Mouse (Mus musculus): ENCODE measurements at regions not wholly inside any gene's neighbourhood (a gene's known extent, or its start where the extent isn't known, plus 50 kb on each side); places are given as distances from the start of the nearest gene placed in this dataset.
A peak's percentile ranks its signal among the peaks of the same experiment; 100 is the strongest.

DNA sequence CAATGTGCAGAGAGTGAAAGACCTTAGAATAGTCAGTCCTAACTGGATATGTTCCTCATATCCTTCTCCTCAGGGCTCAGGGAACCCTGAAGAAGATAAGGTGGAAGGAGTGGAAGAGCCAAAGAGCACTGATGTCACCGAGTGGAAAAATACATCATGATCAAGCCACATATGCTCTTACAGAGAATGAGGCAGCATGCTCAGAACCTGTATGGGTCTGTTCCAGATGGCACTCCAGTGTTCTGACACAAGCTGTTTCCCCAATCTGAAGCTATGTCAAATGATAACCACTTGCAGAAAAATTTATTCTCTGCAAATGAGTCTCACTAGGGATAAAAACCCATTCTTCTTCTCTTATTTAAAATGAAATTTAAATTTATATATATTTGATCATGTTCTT, 572.6 kb upstream of the Robo2 start:
- DNase-seq = no peak

DNA sequence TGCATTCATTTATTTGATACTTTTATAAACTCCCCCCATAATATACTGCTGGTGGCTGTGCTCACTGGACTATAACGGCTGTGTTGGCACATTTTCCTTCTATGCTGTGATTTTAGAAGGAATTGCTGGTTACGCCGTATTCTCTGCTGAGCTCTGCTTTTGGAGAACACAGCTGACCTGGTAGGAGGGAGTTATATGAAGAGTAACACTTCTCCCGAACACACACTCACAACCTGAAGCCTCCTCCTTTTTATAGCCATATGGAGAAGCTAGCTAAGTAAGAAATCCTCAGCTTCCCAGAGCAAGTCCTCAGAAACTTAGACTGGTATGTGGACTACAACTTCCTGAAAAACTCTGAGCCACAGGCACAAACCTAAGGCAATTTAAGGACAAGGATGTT, 554.5 kb upstream of the Robo2 start:
- DNase-seq = no peak

DNA sequence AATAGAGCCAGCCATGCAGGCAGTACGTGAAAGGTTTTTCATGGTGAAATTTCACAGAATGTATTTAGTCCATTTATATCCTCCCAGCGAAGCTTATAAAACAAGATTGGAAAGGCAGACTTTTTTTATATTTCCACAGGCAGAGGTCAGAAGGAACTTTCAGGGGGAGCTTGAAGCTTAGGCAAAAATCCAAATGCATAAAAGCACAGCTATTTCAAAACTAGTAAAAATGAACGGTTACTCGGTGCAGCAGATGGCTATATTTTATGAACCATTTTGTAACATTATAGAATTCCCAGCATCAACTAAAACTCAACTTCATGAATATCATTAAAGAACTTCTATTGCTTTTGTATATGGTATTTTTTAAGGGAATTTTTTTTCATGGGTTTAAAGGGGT, 518.1 kb upstream of the Robo2 start:
- no peak for DNase-seq

DNA sequence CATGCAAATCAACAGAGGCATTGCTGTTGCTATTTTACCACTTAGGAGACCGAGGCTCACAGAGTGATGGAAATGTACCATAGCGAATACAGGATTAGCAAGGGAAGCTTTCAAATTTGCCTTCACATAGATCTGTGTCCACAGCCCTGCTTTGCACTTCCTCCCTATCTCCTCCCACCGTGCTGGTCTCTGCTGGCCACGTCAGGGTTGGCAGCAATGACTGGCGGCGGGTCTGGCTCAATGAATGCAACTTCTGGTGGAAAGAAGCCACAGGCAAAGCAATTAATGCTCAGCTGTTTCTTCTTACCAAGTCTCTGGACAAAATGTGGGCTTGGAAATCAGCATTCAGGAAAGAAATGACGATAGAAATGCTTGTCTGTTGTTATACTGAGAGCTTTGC, 489.2 kb upstream of the Robo2 start:
- peak; percentile 69 to 71 for DNase-seq

DNA sequence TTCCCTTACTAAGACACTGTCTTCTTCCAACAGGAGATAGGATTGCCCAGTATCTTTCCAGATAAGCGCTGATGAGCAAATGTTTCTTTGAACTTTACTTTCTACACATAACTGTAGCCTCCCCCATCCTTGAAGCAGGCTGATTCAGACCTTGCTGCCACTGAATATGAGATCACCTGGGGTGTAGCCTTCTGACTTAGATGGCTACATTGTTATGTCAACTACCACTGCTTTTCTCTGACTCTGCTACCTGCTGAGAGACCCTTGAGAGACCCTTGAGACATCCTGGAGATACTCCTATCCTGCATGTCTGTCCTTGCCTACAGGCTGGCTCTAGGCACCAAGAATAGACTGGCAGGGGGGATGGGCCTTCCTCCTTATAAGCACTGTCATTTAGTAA, 476.1 kb upstream of the Robo2 start:
- DNase-seq = no peak

DNA sequence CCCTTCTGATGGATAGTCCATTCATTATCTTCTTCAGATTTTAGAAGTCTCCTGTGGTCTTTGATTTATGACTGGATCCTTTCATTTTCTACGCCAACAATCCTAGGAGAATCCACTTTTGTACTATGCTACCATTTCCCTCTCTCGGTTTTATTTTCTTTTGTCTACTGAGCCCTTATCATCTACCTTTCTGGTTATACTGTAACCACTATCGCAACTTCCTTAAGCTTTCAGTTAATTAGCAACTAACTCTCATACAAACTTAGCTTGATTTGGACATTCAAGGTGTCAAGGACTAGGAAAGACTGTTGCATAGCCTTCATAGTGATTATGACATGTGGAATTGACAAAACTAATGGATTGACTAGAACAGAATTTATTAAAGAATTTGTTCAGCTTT, 467.0 kb upstream of the Robo2 start:
- no peak for DNase-seq

DNA sequence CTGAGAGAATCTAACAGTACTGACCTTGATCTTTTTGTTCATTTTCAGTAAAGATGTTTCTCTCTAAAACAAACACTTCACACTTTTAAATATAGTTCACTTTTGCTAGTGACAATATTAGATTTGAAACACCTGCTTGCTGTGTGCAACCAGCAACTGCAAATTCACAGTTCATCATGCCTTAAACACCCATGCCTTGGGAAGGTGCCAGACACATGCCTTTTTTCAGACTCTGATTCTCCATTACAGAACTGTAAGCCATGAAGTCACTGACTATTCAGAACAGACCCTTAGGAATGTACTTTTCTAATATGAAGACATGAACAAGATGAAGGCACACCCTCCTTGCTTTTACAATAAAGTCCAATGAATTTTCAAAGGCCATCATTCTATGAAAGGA, 462.1 kb upstream of the Robo2 start:
- peak in 1 of 2 experiments; percentile 4 for DNase-seq

DNA sequence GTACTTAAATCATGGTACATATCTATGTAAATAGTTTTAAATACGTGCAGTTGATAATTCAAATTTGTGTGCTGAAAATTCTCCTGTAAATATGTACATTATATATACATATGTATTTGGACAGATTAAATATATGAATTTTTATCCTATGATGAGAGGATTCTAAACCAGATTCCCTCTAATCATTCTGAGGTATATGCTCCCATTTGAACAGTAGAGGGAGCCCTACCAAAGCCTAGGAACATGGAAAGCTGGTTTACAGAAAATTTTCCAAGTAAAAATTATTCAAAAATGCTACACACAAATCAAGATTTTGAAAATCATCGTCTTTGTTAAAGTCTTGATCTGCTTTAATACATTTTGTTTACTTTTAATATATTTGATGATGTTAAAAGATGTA, 446.1 kb upstream of the Robo2 start:
- no peak for DNase-seq

DNA sequence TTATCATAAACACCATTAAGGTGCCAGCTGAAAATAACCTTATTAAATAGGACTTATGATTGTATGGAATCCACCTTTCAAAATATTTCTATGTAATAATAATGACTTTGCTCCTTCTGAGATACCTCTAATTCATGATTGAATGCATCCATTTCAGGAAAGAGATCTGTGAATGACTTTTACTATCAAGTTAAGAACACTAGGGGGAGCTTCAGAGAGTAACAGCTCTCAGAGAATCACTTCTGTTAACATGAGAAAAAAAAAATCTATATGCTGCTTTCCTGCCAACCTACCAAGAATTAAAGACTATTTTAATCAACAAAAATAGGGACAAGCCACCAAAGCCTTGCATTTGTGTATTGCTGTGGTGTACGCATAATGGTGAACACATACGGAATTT, 428.4 kb upstream of the Robo2 start:
- DNase-seq = no peak

DNA sequence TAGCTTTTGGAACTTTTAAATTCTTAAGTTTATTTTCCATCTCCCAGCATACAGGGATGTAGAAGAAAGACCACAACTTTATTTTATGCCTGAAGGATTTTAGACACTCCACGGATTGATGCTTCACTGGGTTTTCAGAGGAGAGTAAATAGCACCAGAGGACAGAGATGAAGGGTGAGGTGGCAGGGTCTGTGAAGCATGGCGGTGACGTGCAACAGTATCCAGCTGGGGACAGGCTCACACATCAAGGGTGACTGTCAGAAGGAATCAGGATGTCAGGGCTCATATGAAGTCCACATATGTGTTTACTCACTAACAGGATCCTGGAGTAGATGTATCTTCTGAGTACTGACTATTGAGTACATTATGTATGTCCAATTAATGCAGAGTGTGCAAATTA, 402.8 kb upstream of the Robo2 start:
- DNase-seq = no peak

DNA sequence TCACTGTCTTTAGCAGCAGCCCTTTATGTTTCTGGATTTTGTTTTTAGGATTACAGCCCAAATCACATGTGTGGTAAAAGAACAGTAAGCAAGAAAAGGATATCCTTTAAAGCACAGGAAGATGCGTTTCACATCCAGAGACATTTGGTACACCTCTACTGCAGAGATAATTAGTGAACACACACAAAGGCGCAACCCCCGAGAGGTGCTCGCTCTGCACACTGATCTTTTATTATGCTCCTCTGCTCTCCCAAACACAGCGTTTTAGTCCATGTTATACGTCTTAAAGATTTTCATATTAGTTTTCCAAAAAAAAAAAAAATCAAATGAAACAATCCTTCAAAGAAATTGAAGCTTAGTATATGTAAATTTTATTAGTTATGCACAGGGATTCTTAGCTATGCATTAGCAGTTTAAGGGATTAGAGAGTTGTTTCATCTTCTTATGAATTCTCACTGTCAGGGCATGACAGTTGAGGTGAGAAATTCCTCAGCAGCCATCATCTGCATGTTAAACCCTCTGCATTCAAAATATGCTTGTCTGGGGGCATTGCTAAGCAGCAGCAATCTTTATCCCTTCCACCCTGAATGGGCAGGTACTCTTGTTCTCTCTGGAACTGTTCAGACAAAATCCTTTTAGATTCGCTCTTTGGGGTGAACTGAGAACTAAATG, 397.7 kb upstream of the Robo2 start:
- DNase-seq = no peak

DNA sequence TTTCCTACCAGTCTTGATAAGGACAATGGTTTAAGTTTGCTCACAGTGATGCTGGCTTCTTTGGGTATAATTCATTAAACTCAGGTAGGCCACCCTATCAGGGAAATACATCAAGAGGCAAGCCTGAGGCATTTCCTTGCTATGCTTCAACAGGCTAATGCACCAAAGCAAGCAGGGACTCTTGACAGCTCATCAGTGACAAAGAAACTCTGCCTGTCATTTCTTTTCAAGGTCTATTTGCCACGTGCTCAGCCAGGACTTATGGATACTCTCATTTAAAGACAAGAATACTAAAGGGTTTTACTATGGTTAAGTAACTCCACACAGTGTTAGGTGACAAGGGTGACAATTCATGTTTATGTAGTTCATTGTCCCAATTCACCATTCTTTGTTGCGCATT, 395.1 kb upstream of the Robo2 start:
- DNase-seq = no peak

DNA sequence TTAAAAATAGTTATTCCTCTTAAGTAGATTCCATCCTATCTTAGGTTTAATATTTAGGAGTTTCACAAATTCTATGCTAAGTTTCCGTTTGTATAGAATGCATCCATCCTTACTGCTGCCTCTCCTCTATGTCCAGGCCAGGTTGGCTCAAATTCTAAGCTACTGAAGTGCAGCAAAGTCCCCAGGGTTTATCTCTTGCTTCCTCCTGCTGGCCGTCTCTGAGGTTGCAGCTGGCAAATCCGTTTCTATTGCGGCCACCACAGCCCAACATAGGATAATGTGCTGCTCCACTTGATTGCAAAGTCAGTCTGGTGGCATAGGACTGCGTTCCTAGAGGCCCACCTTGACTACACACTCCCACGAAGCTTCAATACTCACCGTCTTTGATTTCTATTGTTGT, 389.7 kb upstream of the Robo2 start:
- peak; percentile 25 to 31 for DNase-seq

DNA sequence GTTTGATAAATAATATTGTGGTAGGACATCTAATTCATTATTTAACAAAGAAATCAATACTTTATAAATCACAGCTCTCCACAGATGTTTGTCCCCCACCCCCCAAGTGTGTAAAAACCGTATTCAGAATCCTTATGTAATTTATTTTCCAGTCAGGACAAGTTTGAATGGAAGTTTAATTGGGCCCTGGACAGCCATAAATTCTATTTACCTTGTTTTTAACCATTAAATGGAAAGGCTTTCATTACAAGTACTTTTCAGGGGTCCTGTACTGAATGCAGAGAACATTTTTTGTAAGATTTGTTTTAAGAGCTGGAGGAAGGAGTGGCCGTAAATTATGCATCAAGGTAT, 384.7 kb upstream of the Robo2 start:
- no peak for DNase-seq

DNA sequence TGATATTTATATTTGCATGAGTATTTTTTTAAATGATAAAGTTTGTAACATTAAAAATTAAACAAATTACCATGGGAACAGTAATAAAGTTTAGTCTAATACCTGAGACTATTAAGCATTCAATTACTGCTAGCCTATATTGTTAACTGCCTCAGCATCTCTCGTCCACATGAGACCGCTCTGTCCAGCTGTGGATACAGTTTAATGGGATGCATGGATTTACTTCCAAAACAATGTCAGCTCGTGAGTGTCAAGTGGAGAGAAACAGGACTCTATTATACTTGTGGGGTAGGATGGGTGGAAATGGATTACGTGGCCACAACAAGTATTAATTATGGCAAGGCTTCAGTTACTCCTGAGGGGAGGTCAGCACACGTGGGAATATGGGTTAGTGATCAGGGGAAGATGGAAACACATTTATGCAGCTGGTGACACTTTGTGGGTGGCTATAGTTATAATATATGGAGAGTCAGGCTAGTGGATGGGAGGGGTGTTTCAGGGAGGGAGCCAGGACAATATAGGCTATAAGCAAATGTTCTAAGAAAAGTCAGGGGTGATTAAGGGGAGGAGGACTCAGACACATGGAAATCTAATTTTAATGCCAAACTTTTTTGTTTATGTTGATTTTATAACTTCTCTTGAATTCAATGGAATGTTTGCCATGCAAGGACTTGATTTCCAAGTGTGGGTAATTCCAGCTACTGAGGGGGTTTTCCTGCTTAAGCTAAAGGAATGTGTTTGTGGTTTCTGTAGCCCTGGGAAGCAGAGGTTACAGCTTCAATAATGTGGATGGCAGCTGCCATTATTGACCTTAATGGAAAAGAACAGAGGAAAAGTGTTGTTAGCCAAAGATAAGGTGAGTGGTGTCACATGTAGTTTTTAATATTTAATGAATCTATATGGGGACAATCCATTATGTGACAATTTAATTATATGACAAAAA, 384.0 kb upstream of the Robo2 start:
- DNase-seq = no peak

DNA sequence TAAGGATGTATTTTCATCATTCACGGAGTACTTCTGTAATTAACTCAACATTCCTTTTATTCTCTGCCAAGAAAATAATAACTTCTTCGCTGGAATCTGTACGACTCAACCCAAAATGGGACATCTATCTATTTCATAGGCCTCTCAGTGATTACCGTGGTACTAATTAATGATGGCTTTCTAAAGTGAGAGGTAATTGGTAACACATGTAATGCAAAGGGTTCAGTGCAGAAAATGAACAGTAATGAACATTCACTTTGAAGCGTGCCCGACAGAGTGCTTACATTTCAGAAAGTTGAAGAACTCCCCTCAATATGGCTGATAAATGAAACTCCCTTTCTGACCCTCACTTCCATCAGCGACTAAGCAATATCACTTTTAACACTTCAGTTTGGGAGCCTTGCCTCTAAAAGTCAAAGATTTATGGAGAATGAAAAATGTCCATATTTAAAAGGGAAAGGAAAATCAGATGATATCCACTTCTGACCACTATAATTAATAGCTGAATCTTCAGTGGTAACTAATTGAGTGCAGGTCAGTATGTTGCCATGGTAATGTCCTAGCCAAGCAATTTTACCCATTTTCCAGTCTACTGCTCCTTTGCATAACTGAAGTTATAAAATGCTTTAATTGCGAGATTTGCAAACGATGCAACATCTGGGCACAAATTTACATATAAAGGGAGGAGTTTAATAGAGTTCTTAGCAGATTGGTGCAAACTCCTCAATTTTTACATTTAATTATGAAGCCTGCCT, 373.9 kb upstream of the Robo2 start:
- DNase-seq = no peak

DNA sequence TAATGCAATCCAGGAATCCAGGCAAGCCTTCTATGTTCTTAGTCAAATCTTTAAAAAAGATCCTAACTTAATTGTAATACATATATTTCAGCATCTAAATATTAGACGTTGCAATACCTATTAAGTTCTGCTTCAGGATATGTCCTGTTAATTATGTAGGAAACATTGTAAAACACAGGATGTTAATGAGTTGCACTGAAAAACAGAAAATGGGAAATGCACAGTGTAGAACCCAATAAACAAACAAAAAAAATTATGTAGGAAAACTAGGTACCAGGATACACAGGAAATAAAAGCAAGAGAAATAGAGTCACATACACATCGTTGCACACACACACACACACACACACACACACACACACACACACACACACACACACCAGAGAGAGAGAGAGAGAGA, 368.8 kb upstream of the Robo2 start:
- DNase-seq = no peak

DNA sequence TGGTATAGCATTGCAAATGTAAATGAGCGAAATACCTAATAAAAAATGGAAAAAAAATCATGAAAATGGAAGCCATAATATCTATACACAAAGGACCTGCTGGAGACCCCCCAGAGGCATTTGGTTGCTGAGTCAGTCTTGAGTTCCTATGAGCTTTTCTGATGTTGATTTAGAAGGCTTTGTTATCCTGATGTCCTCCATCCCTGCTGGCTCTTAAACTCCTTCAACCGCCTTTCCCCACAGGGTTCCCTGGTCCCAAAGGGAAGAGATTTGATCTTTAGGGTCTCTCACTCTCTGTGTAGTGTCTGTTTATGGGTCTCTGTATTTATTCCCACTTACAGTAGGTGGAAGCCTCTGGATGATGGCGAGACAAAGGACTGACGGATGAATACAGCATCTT, 356.6 kb upstream of the Robo2 start:
- DNase-seq = no peak

DNA sequence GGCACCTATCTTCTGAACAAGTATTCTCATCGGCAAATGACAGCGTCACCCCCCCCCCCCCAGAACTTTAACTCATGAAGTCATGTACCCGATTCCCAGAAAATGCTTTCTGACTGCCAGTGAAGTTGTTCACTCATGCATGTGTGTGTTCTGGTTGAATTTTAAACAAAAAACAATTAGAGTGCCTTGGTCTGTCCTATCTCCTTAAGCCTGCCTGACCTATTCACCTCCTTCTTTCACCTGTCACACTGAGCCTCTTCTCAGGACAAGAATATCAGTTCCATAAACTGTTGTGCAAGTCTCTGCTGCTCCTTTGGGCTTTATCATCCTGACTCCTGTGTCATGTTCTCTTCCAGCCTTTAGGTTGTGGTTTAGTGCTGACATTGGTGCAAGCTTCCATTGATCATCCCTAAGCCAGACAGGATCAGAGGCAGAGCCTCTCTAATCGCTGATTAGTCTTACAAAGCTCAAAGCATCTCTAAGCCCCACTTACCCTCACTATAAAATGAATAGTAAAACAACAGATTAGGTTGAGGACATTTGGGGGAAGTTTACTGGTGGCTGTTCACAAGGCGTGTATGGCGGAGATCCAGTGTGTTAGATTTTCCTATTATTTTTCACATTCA, 345.2 kb upstream of the Robo2 start:
- no peak for DNase-seq

DNA sequence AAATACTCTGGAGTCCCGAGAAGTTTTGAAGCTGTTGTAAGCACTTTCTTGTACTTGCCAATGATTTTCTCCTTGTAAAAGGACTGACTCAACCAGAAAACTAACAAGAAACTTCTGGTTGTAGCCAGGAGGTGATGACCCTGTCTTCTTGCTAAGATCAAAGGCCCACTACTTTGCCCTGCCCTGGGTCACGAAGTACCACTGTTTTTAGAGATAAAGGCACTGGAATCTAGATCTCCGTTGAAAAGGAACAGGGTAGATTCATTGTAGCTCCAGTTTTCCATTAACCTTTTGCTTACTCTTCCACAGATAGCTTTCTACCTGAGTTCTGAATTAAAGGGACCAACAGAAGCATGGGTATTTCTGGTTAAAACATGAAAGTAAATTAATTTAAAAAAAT, 339.3 kb upstream of the Robo2 start:
- no peak for DNase-seq

DNA sequence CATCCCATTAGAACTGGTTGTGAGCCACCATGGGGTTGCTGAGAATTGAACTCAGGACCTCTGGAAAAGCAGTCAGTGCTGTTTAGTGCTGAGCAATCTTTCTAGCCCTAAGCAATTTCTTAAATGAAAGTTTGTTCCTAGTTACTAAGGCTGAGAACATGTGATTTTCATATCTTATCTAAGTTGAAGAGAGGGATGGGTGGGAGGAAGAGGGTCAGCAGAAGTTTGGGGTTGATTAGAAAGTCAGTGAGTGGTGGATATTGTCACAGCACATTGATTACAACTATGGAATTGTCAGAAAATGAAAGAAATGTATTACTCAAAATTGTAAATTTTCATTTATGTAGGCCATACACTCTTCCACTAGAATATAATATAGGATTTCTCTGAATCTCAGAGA, 337.4 kb upstream of the Robo2 start:
- no peak for DNase-seq

DNA sequence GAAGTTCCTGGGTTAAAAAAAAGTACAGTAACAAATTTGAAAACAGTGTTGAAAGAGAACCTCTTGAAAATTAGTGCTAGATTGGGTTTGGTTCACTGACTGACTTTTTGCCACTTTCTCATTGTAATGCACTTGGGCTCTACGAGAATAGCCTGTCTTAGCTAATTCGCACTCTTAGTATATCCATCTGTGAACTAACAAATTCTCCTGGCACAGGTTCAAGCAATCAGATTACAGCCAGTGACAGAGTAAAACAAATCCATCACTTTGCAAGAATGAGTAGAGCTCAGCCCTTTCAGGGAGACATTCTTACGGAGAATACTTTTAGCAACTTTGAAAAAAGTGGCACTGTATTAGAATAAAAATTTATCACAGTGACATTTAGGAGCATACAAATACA, 331.9 kb upstream of the Robo2 start:
- DNase-seq = no peak
